Mouse (Mus musculus): Measurements from ENCODE around the gene Elovl6. TPM values are rescaled to one million over a fixed set of nuclear protein-coding genes. Genes with fewer than 3 reads are reported as not detected.
A peak's percentile ranks its signal among the peaks of the same experiment; 100 is the strongest.

Gene Elovl6
- total RNA-seq, 2 experiments from 2014 or later, result 27.4 to 36.4 TPM

- DNase-seq (ENCODE audit: low spot score in 2 of 2), result peak; percentile 63 to 75
Measured at GRCm38 (mm10) chr3:129686698-129687333, 154.7 kb downstream of the Elovl6 start.

- no peak for DNase-seq (ENCODE audit: low spot score in 2 of 2)
Measured at GRCm38 (mm10) chr3:129687429-129687828, 155.3 kb downstream of the Elovl6 start.

Small RNAs within 50 kb of the gene (microRNA-seq; reads per million reads assigned to microRNA genes)
- 0 reads per million in 2 experiments for gene Gm24515

Other genes with a start within 250 kb of the Elovl6 start
- gene Enpep, start 199.6 kb upstream of the Elovl6 start, total RNA-seq (2021), result 1 to 10 TPM; 1.6 to 2.0 TPM
- gene Egf, start 223.0 kb downstream of the Elovl6 start, total RNA-seq (2021), result 1 to 10 TPM in 1 of 2 experiments, under 1 TPM in 1; 0.82 to 1.3 TPM

Data from left cerebral cortex, adult 18-20 months (tissue).